Mouse (Mus musculus): ENCODE results near the gene St3gal3. TPM values are rescaled to one million over a fixed set of nuclear protein-coding genes. Genes with fewer than 3 reads are reported as not detected.

The St3gal3 gene
- total and polyA plus RNA-seq, 3 experiments, result 16.4 to 23.3 TPM; not detected in 1

DNA sequence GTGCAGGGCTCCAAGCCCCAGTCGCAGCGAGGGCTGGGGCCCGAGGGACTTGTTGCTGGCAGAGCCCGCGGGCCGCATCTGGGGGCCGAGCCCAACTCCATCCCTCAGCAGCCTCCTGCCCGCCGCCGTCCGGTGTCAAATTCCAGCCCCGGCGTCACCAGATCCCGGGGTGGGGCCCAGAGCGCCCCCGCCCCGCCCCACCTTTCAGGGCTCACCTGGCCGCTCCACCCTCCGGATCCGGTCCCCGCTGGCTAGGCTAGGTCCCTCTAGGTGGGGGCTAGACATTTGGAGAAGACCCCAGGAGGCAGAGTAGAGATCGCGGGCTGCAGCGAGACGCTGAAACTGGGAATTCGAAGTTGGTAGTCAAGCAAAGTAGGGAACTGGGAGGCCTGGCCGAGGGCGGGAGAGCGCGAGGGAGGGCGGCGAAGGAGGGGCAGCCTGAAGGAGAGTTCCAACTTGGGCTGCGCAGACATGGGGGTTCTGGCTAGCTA is 205.3 kb downstream of the St3gal3 start, which contains the start of gene Artn:
TSS of gene Artn (minus strand) at position 373 of the 491 bp plus-strand sequence.
- peaks cover 0 to 9% of the 10 kb centered on the region in 2 experiments; a peak in 2 of 4 replicates for H3K36me3 ChIP-seq (ENCODE audit: control insufficient read depth in 1 of 2, insufficient read depth in 2 of 2, low read length in 2 of 2)
- no peaks in the 10 kb centered on the region for H3K27me3 ChIP-seq (ENCODE audit: control insufficient read depth in 1 of 2, insufficient read depth in 2 of 2, low read length in 2 of 2)
- TF ChIP-seq USF2 (IDR thresholded peaks at IDR 0.05; ENCODE audit: borderline replicate concordance in 1 of 2, insufficient read depth in 1 of 2, low read depth in 1 of 2, low read length in 2 of 2), result no peak
- TF ChIP-seq MEF2A (IDR thresholded peaks at IDR 0.05; ENCODE audit: extremely low read depth, insufficient replicate concordance, low read depth, low read length, poor library complexity, severe bottlenecking), result no peak
- TF ChIP-seq ELF1 (IDR thresholded peaks at IDR 0.05; ENCODE audit: low read depth, low read length), result no peak
- TF ChIP-seq ZC3H11A (IDR thresholded peaks at IDR 0.05; ENCODE audit: low read depth, low read length), result no peak
- TF ChIP-seq EP300 (IDR thresholded peaks at IDR 0.05; ENCODE audit: low read depth in 1 of 2, low read length in 2 of 2), result no peak
- TF ChIP-seq MAFK (IDR thresholded peaks at IDR 0.05; ENCODE audit: borderline replicate concordance, low read depth, low read length), result no peak
- no peak for TF ChIP-seq GABPA (IDR thresholded peaks at IDR 0.05; ENCODE audit: low read depth, low read length)
- TF ChIP-seq TCF12 (IDR thresholded peaks at IDR 0.05; ENCODE audit: low read depth, low read length), result no peak
- no peak for TF ChIP-seq RCOR1 (IDR thresholded peaks at IDR 0.05; ENCODE audit: low read depth, low read length)
- no peak for TF ChIP-seq GATA1 (IDR thresholded peaks at IDR 0.05; ENCODE audit: low read depth, low read length)
- TF ChIP-seq MYB (IDR thresholded peaks at IDR 0.05; ENCODE audit: low read depth, low read length), result no peak
- no peak for TF ChIP-seq CHD2 (IDR thresholded peaks at IDR 0.05; ENCODE audit: low read length)
- no peak for TF ChIP-seq CTCF (IDR thresholded peaks at IDR 0.05 in 2 of 3, conservative IDR thresholded peaks at IDR 0.05 in 1 of 3; ENCODE audit: control insufficient read depth in 1 of 3, insufficient read depth in 1 of 3, low read depth in 2 of 3, low read length in 3 of 3, poor library complexity in 1 of 3, severe bottlenecking in 1 of 3)
- no peak for TF ChIP-seq E2F4 (IDR thresholded peaks at IDR 0.05; ENCODE audit: borderline replicate concordance, low read depth, low read length)
- TF ChIP-seq KAT2A (conservative IDR thresholded peaks at IDR 0.05; ENCODE audit: low read depth, low read length), result no peak
- TF ChIP-seq UBTF (IDR thresholded peaks at IDR 0.05; ENCODE audit: borderline replicate concordance, insufficient read depth, low read depth, low read length), result no peak
- no peak for TF ChIP-seq TAL1 (IDR thresholded peaks at IDR 0.05; ENCODE audit: low read length)
- TF ChIP-seq ZKSCAN1 (IDR thresholded peaks at IDR 0.05; ENCODE audit: low read depth, low read length), result no peak
- peak within 1 kb of the TSS; percentile 48 for H3K27ac ChIP-seq (ENCODE audit: control insufficient read depth, low read depth, low read length)
- peak within 1 kb of the TSS; percentile 54; the same call in 1 of the 2 replicates for H3K9ac ChIP-seq (ENCODE audit: control insufficient read depth, low read depth, low read length, poor library complexity, severe bottlenecking)
- H3K9me3 ChIP-seq (replicated peaks; ENCODE audit: insufficient read depth, low read length), result no peaks in the 10 kb centered on the region
- no peak within 1 kb of the TSS for H3K4me3 ChIP-seq (ENCODE audit: control insufficient read depth in 1 of 2, insufficient read depth in 1 of 2, low read depth in 2 of 2, low read length in 2 of 2)
- no peaks in the 10 kb centered on the region for H3K79me2 ChIP-seq (ENCODE audit: control insufficient read depth, insufficient read depth, low read length, poor library complexity)
- no peak for DNase-seq (ENCODE audit: low read depth, low spot score)
- peaks cover 0 to 18% of the 10 kb centered on the region in 2 experiments; a peak in 2 of 4 replicates for H3K4me1 ChIP-seq (ENCODE audit: control insufficient read depth in 1 of 2, insufficient read depth in 2 of 2, low read length in 2 of 2)

- Histone ChIP-seq H3K9me3 (replicated peaks; ENCODE audit: insufficient read depth, low read length) (no peaks in the 10 kb centered on the region), H3K9ac (ENCODE audit: control insufficient read depth, low read depth, low read length, poor library complexity, severe bottlenecking) (peak overlapping the region; percentile 54; the same call in 1 of the 2 replicates), H3K27ac (ENCODE audit: control insufficient read depth, low read depth, low read length) (peak overlapping the region; percentile 48), H3K79me2 (ENCODE audit: control insufficient read depth, insufficient read depth, low read length, poor library complexity) (no peaks in the 10 kb centered on the region), H3K36me3 (ENCODE audit: control insufficient read depth in 1 of 2, insufficient read depth in 2 of 2, low read length in 2 of 2) (peaks cover 0 to 9% of the 10 kb centered on the region in 2 experiments; a peak in 2 of 4 replicates), H3K4me3 (ENCODE audit: control insufficient read depth in 1 of 2, insufficient read depth in 1 of 2, low read depth in 2 of 2, low read length in 2 of 2) (no peak overlapping the region), H3K27me3 (ENCODE audit: control insufficient read depth in 1 of 2, insufficient read depth in 2 of 2, low read length in 2 of 2) (no peaks in the 10 kb centered on the region), H3K4me1 (ENCODE audit: control insufficient read depth in 1 of 2, insufficient read depth in 2 of 2, low read length in 2 of 2) (peaks cover 0 to 18% of the 10 kb centered on the region in 2 experiments; a peak in 2 of 4 replicates)
- peak; percentile 90 for DNase-seq (ENCODE audit: low read depth, low spot score)
- TF ChIP-seq NELFE (IDR thresholded peaks at IDR 0.05; ENCODE audit: low read depth, low read length) (no peak), RAD21 (IDR thresholded peaks at IDR 0.05; ENCODE audit: low read depth, low read length) (peak; percentile 59), MXI1 (IDR thresholded peaks at IDR 0.05; ENCODE audit: low read depth, low read length) (peak; percentile 61; the same call in 1 of the 2 replicates), KAT2A (conservative IDR thresholded peaks at IDR 0.05; ENCODE audit: low read depth, low read length) (no peak), JUND (IDR thresholded peaks at IDR 0.05; ENCODE audit: low read depth, low read length) (no peak), MYC (IDR thresholded peaks at IDR 0.05; ENCODE audit: low read depth, low read length) (0 out of 2 replicates have a peak, but pooled peaks have one; percentile 22), MEF2A (IDR thresholded peaks at IDR 0.05; ENCODE audit: extremely low read depth, insufficient replicate concordance, low read depth, low read length, poor library complexity, severe bottlenecking) (no peak), ZNF384 (IDR thresholded peaks at IDR 0.05; ENCODE audit: low read depth, low read length) (no peak), HCFC1 (IDR thresholded peaks at IDR 0.05; ENCODE audit: low read depth, low read length) (0 out of 2 replicates have a peak, but pooled peaks have one; percentile 26), MAFK (IDR thresholded peaks at IDR 0.05; ENCODE audit: borderline replicate concordance, low read depth, low read length) (no peak), ZMIZ1 (IDR thresholded peaks at IDR 0.05; ENCODE audit: low read depth, low read length) (0 out of 2 replicates have a peak, but pooled peaks have one; percentile 30), ELF1 (IDR thresholded peaks at IDR 0.05; ENCODE audit: low read depth, low read length) (no peak), ETS1 (IDR thresholded peaks at IDR 0.05; ENCODE audit: low read depth, low read length) (peak; percentile 89), E2F4 (IDR thresholded peaks at IDR 0.05; ENCODE audit: borderline replicate concordance, low read depth, low read length) (no peak), UBTF (IDR thresholded peaks at IDR 0.05; ENCODE audit: borderline replicate concordance, insufficient read depth, low read depth, low read length) (no peak), GABPA (IDR thresholded peaks at IDR 0.05; ENCODE audit: low read depth, low read length) (no peak), SIN3A (IDR thresholded peaks at IDR 0.05; ENCODE audit: low read length) (peak; percentile 55; the same call in 1 of the 2 replicates)
These were observed 205.9 kb downstream of the St3gal3 start for GRCm38 (mm10) chr4:117928699-117929241.
